Mouse (Mus musculus): ENCODE measurements around the gene Abat. TPM values are rescaled to one million over a fixed set of nuclear protein-coding genes. Genes with fewer than 3 reads are reported as not detected.

Abat gene
- polyA plus RNA-seq, 1 experiment = 0.56 TPM

DNA sequence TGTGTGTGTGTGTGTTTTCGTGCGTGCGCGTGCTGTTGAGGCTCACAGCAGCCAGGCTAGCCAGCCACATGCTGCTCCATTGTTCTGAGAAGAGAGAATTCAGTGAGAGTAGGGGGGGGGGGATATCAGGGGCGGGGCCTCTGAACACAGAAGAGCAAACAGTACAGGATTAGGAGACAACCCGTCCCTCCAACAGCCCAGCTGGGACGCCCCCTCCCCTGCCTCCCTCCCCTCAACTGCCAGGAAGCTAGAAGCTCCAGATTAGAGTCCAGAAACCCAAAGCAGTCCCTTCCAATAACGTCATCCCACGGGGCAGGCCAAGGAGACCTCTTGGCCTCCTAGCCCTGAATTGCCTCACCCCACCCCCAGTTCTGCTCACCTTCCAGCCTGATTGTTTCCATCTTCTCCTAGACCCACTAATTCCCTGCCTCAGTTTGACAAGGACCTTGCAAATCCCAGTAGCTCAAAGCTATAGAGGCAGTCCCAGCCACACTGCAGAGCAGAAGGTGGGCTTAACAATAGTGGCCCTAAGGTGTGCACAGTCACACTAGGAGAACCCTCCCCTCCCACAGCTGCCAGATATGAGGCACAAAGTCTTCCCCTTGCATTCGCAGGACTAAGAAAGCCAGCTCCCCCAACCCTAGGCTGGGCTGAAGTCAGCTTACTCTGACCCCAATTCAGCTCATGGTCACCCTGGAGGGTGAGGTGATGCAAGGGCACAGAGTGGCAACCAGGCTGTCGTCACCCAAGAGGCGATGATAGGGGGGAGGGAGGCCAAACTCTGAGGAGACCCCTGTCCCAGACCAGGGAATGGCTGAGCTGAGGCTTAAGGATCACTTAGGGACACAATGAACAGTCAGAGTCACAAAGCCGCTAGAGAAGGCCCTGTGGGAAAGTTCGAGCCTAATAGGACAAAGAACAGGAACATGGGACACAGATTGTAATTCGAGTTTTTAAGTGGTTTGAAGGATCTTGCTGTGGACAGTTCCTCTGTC, 157.1 kb downstream of the Abat start:
- no peak for TF ChIP-seq GATA1 (IDR thresholded peaks at IDR 0.05; ENCODE audit: low read length)

Other genes starting within 250 kb of the Abat start
- gene Tmem114, start 88.3 kb upstream of the Abat start, polyA plus RNA-seq (2012) = not detected in 2 replicates
- gene Mettl22, start 42.6 kb upstream of the Abat start, polyA plus RNA-seq (2012) = 53.8 and 73.8 TPM in 2 replicates
- 15.7 and 49.0 TPM in 2 replicates for gene Pmm2, start 124.2 kb downstream of the Abat start, polyA plus RNA-seq (2012)
- 11.0 and 11.8 TPM in 2 replicates for gene Tmem186, start 124.3 kb downstream of the Abat start, polyA plus RNA-seq (2012)
- gene Carhsp1, start 158.7 kb downstream of the Abat start, polyA plus RNA-seq (2012) = 14.4 and 15.9 TPM in 2 replicates
- gene Gm5767, start 167.3 kb downstream of the Abat start, polyA plus RNA-seq (2012) = not detected in 2 replicates